Mouse (Mus musculus): ENCODE data around the gene Ugt1a10. TPM values are rescaled to one million over a fixed set of nuclear protein-coding genes. Genes with fewer than 3 reads are reported as not detected.
"Not testable (repeated sequence)": the region's sequence is repeated elsewhere in the genome, so short reads cannot be mapped to it uniquely, and the experiment has no call there.

Gene Ugt1a10
- total RNA-seq, 1 experiment from 2014 or later, result not detected

DNA sequence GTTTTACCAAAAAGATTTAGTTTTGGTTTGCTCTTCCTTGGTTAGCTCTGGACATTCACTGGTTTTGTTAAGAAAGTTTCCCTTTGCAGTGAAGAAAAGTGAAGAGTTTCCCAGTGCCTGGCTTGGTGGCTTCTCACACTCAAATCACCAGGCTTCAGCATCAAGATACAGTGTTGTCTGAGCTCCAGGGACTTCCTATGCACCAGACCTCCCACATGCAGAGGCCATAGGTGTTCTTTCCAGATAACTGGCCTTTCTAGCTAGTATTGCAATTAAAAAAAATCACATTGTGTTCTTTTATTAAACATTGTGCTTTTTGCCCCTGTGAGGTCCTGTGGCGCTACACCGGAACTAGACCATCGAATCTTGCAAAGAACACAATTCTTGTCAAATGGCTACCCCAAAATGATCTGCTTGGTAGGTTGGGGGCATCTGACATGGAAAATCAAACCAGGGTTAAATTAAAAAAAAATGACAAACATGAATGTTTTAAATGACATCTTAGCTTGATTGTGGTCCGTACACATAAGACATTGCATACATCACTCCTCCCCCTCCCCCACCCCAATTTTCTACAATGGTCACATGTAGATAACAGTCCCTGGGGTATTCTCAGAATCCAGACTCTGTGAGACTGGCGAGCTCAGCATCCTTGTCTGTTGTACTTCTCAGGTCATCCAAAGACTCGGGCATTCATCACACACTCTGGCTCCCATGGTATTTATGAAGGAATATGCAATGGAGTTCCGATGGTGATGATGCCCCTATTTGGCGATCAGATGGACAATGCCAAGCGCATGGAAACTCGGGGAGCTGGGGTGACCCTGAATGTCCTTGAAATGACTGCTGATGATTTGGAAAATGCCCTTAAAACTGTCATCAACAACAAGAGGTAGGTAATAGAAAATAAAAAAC, 160.5 kb downstream of the Ugt1a10 start:
- no peak for DNase-seq

DNA sequence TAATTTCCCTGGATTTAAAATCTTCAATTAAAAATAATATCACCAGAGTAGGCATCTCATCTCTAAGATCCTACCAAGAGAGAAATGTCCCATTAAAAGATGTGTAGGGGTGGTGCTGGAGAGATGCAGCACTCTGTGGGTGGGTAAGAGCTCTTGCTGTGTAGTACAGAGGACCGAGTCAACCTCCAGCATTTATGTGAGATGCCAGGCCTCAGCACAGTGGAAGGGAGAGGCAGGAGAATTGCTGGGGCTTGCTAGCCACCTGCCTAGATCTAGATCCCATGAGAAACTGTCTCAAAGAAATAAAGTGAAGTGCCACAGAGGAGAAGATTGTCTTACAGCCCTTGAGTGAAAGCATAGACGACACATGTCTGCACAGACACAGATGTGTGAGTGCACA, 161.4 kb downstream of the Ugt1a10 start:
- no peak for DNase-seq

DNA sequence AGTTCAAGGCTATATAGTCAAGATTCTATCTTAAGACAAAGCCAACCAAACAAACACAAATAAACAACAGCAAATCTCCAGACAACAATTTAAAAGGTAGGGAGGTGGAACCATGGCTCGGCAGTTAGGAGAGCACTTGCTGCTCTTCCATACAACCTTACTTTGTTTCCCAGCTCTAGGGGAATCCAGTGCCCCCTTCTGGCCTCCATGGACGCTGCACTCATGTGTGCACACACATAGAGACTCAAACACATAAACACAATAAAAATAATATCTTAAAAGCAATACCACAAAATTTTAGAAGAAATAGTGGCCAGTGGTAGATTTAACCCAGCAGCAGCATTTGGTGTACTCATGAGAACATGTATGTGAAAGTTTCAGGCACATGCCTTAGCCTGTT, 162.0 kb downstream of the Ugt1a10 start:
- no peak for DNase-seq

DNA sequence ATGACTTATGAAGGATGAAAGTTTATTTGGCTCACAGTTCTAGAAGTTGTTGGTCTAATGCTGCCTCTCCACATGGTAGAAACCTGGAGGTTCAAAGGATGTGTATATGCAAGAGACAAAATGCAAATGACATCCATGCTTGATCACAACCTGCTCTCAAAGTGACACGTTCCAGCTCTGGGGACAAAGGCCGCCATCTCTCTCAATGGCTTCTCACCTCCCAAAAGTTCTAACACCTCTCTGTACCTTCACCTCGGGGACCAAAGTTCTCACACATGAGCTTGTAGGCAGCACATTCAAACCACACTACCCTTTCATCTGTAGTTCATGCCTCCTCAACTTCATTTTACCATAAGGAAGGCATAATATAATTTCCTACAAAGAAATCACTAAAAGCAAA, 162.4 kb downstream of the Ugt1a10 start:
- DNase-seq, result no peak

GRCm38 (mm10) chr1:88218051-88218450, 162.9 kb downstream of the Ugt1a10 start:
- no peak for DNase-seq

DNA sequence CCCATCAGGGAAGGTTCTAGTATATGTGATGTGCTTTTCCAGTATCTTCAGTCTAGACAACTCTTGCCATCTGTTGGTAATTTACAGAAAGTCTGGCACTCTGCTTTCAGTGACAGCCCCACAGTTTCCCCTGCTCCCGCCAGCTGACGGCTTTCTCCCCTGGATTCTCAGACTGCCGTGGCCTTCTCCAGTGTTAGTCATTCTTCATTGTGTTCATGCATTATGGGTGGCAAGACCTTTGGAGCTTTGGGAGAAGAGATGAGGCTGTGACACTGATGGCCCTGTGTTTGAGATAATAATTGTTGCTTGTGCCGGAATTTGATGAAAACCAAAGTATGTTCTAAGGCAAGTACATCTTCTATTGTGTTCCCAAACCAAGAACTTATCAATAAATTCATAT, 163.4 kb downstream of the Ugt1a10 start:
- DNase-seq, result no peak

- DNase-seq, result no peak
These were observed 163.9 kb downstream of the Ugt1a10 start for GRCm38 (mm10) chr1:88219054-88219453.

DNA sequence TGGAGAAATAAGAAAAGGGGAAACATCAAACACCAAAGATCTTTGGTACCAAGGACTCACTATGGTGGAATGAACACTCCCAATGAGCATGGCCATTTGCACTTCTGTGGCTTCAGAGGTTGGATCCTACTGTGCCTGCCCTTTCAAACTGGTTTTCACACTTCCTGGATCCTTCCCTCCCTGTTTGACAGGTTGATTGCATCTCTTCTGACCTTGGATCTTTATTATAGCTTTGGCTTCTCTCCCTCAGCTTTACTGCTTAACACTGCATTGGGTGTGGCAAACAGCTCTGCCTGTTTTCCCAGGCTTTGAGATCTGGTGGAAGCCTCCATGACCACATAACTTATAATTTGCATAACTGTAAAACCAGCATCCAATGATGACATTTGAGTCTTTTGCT, 165.1 kb downstream of the Ugt1a10 start:
- no peak for DNase-seq

- DNase-seq, result no peak
These were observed 167.0 kb downstream of the Ugt1a10 start for GRCm38 (mm10) chr1:88222216-88222615.

DNA sequence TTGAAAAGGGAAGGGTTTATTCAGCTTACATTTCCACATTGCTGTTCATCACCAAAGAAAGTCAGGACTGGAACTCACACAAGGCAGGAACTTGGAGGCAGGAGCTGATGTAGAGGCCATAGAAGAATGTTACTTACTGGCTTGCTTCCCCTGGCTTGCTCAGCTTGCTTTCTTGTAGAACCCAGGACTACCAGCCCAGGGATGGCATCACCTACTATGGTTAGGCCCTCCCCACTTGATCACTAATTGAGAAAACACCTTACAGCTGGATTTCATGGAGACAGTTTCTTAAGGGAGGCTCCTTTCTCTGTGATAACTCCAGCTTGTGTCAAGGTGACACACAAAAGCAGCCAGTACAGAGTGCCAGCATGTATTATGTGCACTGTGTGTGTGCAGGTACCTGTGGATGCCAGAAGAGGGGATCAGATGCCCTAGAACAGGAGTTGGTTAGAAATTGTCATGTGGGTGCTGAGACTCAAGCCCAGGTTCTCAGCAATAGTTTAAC, 167.9 kb downstream of the Ugt1a10 start:
- not testable (repeated sequence) for DNase-seq

DNA sequence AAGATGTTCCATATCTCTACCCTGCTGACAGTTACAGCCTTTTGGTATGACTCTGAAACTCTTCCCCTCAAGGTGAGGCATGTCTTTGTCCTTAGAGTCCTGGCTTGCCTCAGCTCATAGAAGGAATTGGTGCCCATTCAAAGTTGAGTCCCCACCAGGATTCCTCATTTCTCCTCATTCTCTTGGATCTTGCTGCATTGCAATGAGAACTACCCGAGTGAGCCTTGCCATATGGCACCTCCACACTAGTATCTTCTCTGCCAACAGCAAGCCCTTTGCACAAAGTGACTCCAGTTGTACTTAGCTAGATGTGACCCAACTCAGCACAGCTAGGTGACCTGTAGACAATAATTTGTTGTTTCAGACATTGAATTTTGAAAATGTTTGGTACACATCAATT, 168.4 kb downstream of the Ugt1a10 start:
- no peak for DNase-seq

- no peak for DNase-seq
These were observed 169.0 kb downstream of the Ugt1a10 start for GRCm38 (mm10) chr1:88224029-88224776.

DNA sequence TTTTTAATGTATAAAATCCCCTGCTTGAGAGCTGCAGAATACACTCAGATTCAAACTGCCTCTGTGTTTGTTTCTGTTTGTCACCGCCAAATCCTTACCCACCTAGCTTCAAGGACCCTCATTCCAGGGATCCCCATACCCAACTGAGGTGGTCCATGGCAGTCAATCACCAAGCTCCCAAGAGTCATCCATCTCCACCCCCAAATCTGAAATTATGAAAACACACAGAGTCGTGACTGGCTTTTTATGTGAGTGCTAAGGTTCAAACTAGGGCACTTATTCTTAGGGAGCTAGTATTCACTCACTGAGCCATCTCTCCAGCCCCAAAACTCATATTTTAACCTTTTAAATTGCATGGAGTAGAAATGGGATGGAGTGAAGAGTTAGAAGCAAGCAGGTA, 170.1 kb downstream of the Ugt1a10 start:
- DNase-seq, result not testable (repeated sequence)

DNA sequence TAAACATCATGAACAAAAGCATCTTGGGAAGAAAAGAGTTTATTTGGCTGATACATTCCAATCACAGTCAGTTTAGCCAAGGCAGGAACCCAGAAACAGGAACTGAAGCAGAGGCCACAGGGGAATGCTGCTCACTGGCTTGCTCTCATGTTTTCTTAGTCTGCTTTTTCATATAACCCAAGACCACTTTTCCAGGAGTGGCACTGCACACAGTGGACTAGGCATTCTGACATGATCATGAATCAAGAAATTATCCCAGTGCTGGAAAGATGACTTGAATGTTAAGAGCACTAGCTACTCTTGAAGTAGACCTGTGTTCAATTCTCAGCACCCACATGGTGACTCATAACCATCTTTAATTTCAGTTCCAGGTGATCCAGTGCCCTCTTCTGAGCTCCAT, 170.6 kb downstream of the Ugt1a10 start:
- no peak for DNase-seq

GRCm38 (mm10) chr1:88226670-88227379, 171.6 kb downstream of the Ugt1a10 start, which contains the start of gene Mroh2a:
Gene Mroh2a (plus strand): TSS chr1:88226986.
- no peak for DNase-seq

DNA sequence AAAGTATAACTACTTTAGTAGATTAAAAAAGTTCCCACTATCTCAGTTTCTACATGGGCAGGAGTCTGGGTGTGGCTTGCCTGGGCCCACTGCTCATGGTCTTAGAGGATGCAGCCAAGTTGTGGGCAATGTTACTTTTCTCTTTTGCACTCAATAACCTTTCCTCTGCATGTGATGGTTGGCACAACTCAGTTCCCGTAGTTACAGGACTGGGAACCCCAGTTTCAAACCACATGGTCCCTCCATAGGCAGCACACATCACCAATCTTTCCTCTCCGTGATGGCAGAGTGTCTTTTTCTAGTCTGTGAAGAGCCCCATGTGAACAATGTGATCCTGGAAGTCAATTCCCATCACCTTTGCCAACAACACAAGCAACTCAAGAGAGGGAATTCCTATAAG, 172.3 kb downstream of the Ugt1a10 start:
- no peak for DNase-seq

- DNase-seq, result no peak
These were observed 172.9 kb downstream of the Ugt1a10 start for GRCm38 (mm10) chr1:88228121-88228520.

GRCm38 (mm10) chr1:88229566-88229965, 174.4 kb downstream of the Ugt1a10 start:
- no peak for DNase-seq

DNA sequence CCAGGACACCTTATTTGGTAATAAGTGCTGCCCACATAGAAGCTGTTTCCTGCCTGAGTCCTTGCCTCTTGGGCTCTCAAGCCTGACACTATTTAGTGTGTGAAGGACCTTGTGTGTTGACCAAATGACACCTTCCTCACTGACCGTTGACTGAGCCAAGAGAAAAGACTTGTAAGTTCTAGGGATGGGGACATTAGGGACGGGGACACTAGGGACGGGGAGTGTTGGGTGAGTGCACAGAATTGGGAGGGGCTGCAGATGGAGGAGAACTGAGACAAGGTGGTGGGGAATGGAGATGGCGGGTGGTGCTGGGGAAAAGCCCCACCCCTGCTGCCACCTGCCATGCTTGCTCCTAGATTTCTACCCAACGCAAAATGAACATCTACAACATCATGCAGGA, 174.8 kb downstream of the Ugt1a10 start:
- no peak for DNase-seq

GRCm38 (mm10) chr1:88230421-88230820, 175.2 kb downstream of the Ugt1a10 start:
- no peak for DNase-seq

DNA sequence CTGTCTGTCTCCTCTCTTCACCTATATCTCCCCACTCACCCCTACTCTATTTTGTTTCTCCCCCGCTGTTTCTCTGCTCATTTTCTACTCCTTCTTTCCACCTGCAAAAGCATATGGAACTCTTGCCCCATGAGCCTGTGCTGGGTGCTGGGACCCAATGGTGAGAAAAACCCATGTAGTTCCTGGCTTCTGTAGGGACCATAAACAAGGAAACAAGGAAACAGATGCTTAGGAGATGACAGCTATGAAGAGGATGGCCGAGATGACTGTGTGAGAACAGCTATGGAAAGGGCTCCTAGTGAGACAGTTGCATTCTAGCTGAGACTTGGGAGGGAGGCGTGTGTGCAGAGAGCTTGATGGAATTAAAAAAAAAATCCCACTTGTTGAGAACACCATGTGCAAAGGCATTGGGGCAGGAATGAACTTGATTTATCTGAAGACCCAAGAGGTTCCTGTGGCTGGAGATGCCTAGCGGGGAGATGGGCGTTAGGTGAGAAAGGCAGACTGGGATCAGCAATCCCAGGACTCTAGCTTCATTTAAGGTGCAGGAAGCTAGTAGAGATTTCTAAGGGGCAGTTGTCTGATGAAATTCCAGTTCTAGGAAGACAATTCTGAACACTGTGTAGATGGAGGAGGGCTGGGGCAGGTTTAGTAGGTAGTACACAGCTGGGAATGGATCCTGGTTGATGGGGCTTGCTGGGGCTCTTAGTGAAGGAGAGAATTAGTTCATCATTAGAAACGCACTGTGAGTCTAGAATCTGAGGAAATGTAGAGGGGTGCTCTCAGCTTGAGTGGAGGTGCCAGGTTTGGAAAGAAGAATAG, 176.0 kb downstream of the Ugt1a10 start:
- DNase-seq, result no peak

Data from adrenal gland, postnatal 25 days (tissue).